Mouse (Mus musculus) spleen, postnatal 10 days (tissue): ENCODE data around the gene Smok3b.

Experiments used
- DNase-seq, 2 experiments: peaks; one replicate each; pipeline ENCODE4 v3.0.0; 2021 to 2022; ENCODE audit warnings: low spot score in 2 of 2

Gene Smok3b

DNA sequence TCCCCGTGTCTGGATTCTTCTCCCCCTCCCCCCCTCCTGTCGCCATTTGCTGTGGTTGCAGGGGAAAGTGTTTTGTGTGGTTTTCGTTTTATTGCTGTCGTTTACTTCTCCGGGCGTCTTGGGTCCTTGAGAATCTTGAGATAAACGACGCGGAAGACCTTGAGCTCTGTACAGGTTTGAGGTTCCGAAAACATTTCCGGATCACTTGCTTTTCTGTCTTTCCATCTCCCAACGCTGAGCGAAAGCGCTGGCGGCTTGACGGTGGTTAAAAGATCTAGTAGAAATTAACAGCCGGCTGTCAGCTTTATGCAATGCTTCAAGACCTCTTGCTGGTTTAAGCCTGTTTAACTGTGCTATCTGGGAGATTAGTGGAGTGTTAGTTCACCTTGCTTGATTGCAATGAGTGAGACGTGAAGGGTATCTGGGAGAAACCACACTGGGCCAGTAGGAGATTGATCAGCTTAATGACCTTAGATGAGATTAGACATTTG lies 64.2 kb downstream of the Smok3b start:
- peak; percentile 18 to 28 for DNase-seq

DNA sequence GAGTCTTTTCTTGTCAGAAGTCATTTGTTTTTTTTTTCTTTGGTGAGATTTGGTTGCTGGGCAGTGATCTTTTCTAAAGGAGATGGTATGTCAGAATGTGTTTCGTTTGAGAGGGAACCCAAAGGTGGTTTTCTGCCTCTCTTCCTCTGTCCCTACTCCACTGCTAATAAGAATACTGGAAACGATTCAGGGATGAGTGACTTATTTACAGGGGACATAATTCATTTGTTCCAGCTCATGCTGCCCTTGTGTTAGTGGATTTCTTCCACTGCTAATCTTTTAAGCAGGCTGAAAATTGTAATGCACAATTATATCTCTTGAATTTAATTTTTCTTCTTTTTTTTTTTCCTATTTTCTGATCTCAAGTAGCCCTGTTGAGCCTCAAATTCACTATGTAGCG lies 65.6 kb downstream of the Smok3b start:
- DNase-seq = no peak

DNA sequence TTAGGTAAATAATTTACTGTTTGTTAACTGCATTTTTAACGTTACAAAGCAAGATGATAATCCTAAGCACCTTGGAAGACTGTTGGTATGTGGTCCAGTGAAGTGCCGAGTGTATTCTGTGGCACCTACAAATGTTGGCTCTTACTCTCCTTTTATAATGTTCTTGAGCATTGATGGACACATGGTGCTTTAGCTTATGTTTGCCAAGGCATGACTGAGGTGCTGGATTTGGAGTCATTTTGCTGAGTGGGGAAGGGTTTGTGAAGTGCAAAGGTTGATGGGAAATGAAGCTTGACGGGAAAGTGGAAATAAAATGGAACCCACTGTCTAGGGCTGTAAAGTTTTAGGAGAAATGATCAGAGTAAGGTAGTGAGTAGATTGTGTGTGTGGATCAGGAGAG lies 67.1 kb downstream of the Smok3b start:
- DNase-seq = no peak

DNA sequence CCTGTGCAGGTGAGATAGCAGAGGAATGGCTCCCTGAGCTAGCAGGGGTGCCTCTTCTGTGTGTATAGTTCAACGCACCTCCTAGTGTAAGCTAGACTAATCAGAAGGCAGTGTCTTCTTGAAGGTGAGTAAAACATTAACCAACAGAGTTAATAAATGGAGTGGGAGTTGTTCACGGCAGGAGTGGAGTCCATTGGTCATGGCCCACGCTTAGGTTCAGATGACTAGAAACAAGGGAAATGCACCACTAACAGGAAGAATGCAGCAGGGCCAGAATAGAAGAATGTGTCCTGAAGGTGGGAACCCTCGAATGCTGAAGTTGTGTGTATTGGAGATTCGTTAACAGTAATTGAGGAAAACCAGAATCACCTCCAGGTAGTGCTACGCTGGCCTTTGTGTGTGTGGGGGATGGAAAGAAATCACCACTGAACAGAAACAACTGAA lies 67.9 kb downstream of the Smok3b start:
- no peak for DNase-seq

DNA sequence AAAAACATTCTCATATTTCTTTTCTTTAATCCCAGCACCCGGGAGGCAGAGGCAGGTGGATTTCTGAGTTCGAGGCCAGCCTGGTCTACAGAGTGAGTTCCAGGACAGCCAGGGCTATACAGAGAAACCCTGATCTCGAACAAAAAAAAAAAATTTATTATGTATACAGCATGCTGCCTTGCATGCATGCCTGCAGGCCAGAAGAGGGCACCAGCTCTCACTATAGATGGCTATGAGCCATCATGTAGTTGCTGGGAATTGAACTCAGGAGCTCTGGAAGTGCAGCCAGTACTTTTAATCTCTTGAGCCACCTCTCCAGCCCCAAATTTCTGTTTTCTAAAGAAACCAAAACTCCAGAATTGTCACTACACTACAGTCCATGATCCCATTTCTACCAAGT lies 69.0 kb downstream of the Smok3b start:
- peak in 1 of 2 experiments; percentile 35 for DNase-seq

DNA sequence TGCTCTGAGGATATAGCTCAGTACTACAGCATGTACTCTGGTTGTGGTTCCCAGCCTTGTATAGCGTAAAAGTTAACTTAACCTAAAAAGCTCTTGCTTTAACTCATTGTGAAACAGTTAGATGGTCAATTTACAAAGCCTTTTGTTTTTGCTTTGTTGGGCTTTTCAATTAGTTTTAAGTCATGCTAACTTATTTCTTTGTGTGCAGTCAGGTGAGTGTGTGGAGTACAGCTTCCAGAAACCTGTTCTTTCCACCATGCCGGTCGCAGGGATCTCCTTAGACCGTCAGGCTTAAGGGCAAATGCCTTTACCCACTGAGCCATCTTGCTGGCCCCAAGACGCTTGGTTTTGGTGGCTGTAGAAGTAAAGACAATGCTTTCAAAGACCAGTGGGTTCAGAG lies 69.5 kb downstream of the Smok3b start:
- DNase-seq = no peak

DNA sequence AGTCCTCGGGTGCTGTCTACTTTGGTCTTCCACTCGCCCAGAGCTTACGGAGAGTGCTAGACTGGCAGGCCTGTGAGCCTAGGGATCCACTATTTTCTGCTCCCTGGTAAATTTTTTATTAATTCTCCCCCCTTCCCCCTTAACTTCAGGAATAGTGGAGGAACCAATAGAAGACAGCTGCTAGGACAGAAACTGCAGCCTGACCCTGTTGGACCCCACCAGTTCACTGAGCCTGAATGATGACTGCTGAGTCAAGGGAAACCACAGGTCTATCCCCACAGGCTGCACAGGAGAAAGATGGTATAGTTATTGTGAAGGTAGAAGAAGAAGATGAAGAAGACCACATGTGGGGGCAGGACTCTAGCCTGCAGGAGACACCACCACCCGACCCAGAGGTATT lies 71.5 kb downstream of the Smok3b start:
- DNase-seq = no peak

DNA sequence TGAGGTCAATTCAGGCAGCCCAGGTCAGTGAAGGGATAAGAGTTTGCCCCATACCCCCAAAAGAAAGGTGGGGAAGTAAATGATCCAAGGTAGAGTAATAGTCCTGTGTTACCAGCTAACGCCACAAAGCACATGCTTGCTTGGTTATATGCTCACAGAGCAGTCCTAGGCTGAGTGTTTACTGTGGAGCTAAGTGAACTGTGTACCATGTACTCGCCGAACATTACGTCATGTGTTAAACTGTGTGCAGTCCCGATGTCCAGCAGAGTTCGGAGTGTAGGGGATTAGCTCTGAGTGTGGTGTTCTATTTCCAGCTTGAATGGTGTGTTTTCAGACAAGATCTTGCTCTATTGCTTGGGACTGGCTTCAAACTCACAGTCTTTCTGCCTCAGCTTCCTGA lies 73.2 kb downstream of the Smok3b start:
- no peak for DNase-seq
